Mouse (Mus musculus) spleen, adult 2 months (tissue): Measurements from ENCODE around the gene Strip1. TPM values are rescaled to one million over a fixed set of nuclear protein-coding genes. Genes with fewer than 3 reads are reported as not detected.

Experiments
- DNase-seq, 2 experiments: peaks; one replicate each; pipeline versions ENCODE4 v3.0.0 to v3.0.0-alpha.2; 2012 to 2021; ENCODE audit warnings: low spot score in 2 of 2, low read depth in 1 of 2
- H3K27ac ChIP-seq: fragments of 200-500 bp; 2 replicates; pipeline ENCODE4 v1.5.1; 2012; ENCODE audit warnings: low read length, inconsistent platforms; ENCODE audit not compliant: insufficient read depth
- H3K27me3 ChIP-seq: fragments of 200-500 bp; 2 replicates; pipeline ENCODE4 v1.6.1; 2012; ENCODE audit warnings: mild to moderate bottlenecking, moderate library complexity, low read length, inconsistent platforms; ENCODE audit not compliant: control insufficient read depth, insufficient read depth
- H3K36me3 ChIP-seq: fragments of 200-500 bp; 2 replicates; pipeline ENCODE4 v1.6.1; 2012; ENCODE audit warnings: mild to moderate bottlenecking, low read length, inconsistent platforms; ENCODE audit not compliant: control insufficient read depth, insufficient read depth
- H3K4me1 ChIP-seq: fragments of 200-500 bp; 2 replicates; pipeline ENCODE4 v1.6.1; 2011; ENCODE audit warnings: inconsistent platforms; ENCODE audit not compliant: control insufficient read depth, insufficient read depth, insufficient read length
- H3K4me3 ChIP-seq: fragments of 200-500 bp; 2 replicates; pipeline ENCODE4 v1.5.1; 2011; ENCODE audit warnings: mild to moderate bottlenecking, inconsistent platforms; ENCODE audit not compliant: insufficient read depth, insufficient read length; ENCODE audit errors: extremely low read depth
- CTCF ChIP-seq: fragments of 200-500 bp; IDR thresholded peaks from 2 replicates; pipeline ENCODE4 v1.5.1; 2011; ENCODE audit warnings: mild to moderate bottlenecking, inconsistent platforms; ENCODE audit not compliant: insufficient read depth, insufficient read length, insufficient replicate concordance; ENCODE audit errors: extremely low read depth
- POLR2A ChIP-seq: fragments of 200-500 bp; IDR thresholded peaks from 2 replicates; pipeline ENCODE4 v1.6.1; 2011; ENCODE audit warnings: low read depth, low read length, inconsistent platforms
- WGBS: fragments of 180-500 bp; shearing (Covaris S2); methylation state at CpG from one replicate; pipeline ENCODE4 v1.1.7; 2018; 5-methylcytosine and 5-hydroxymethylcytosine counted together
- polyA plus RNA-seq: library from polyadenylated mRNA; depleted of rRNA; stranded (reverse); fragments of >200 nt; gene quantifications from 2 replicates; pipeline ENCODE4 v1.2.3, GENCODE M21; 2012; rRNA removed

Strip1 gene
- polyA plus RNA-seq, 1 experiment = 36.0 TPM

GRCm38 (mm10) chr3:107568721-107569120 lies 62.8 kb downstream of the Strip1 start:
- Histone ChIP-seq H3K27me3 (no peaks in the 10 kb centered on the region), H3K36me3 (no peaks in the 10 kb centered on the region), H3K4me3 (no peak overlapping the region), H3K4me1 (no peaks in the 10 kb centered on the region), H3K27ac (no peak overlapping the region)
- 81% methylated on average over 4 of the region's 4 CpGs for WGBS
- no peak for DNase-seq
- no peak for TF ChIP-seq POLR2A
- no peak for TF ChIP-seq CTCF

GRCm38 (mm10) chr3:107567766-107568165 lies 63.7 kb downstream of the Strip1 start:
- H3K36me3 ChIP-seq = no peaks in the 10 kb centered on the region
- no peaks in the 10 kb centered on the region for H3K4me1 ChIP-seq
- no peak for DNase-seq
- no peak overlapping the region for H3K27ac ChIP-seq
- H3K27me3 ChIP-seq = no peaks in the 10 kb centered on the region
- no peak overlapping the region for H3K4me3 ChIP-seq
- TF ChIP-seq CTCF (no peak), POLR2A (no peak)
- WGBS = 79% methylated on average over 7 of the region's 7 CpGs

GRCm38 (mm10) chr3:107565331-107565730 lies 66.2 kb downstream of the Strip1 start:
- no peak for TF ChIP-seq POLR2A
- no peak for TF ChIP-seq CTCF
- H3K36me3 ChIP-seq = no peaks in the 10 kb centered on the region
- H3K4me3 ChIP-seq = no peak overlapping the region
- no peaks in the 10 kb centered on the region for H3K4me1 ChIP-seq
- H3K27ac ChIP-seq = no peak overlapping the region
- 65% methylated on average over 3 of the region's 3 CpGs for WGBS
- H3K27me3 ChIP-seq = no peaks in the 10 kb centered on the region
- no peak for DNase-seq

- DNase-seq = no peak
- Histone ChIP-seq H3K27ac (no peak overlapping the region), H3K36me3 (no peaks in the 10 kb centered on the region), H3K27me3 (no peaks in the 10 kb centered on the region), H3K4me1 (no peaks in the 10 kb centered on the region), H3K4me3 (no peak overlapping the region)
- no peak for TF ChIP-seq CTCF
- WGBS = 79% methylated on average over 4 of the region's 4 CpGs
Observed at GRCm38 (mm10) chr3:107563880-107564279, 67.6 kb downstream of the Strip1 start.

- no peak overlapping the region for H3K4me3 ChIP-seq
- WGBS = 86% methylated on average over 4 of the region's 4 CpGs
- no peak for TF ChIP-seq POLR2A
- no peak for TF ChIP-seq CTCF
- no peaks in the 10 kb centered on the region for H3K36me3 ChIP-seq
- no peak for DNase-seq
- no peaks in the 10 kb centered on the region for H3K4me1 ChIP-seq
- H3K27me3 ChIP-seq = no peaks in the 10 kb centered on the region
- H3K27ac ChIP-seq = no peak overlapping the region
Observed at GRCm38 (mm10) chr3:107562591-107562990, 68.9 kb downstream of the Strip1 start.

Other genes with a start within 250 kb of the Strip1 start
- 0.14 and 0.21 TPM in 2 replicates for gene Kcnc4, start 172.1 kb downstream of the Strip1 start, polyA plus RNA-seq
- gene Slc6a17, start 113.7 kb downstream of the Strip1 start, polyA plus RNA-seq = 0.19 and 0.29 TPM in 2 replicates
- gene Ubl4b, start 76.6 kb downstream of the Strip1 start, polyA plus RNA-seq = not detected in 2 replicates
- not detected in 2 replicates for gene Alx3, start 36.7 kb downstream of the Strip1 start, polyA plus RNA-seq
- not detected in 2 replicates for gene Gm10961, start 372 bp downstream of the Strip1 start, polyA plus RNA-seq
- gene Ahcyl1, start 64.9 kb upstream of the Strip1 start, polyA plus RNA-seq = 22.7 and 23.9 TPM in 2 replicates
- gene Csf1, start 128.8 kb upstream of the Strip1 start, polyA plus RNA-seq = 46.3 and 50.4 TPM in 2 replicates
- gene Eps8l3, start 245.5 kb upstream of the Strip1 start, polyA plus RNA-seq = 0.04 TPM in 1 of 2 replicates, not detected in the other